Mouse (Mus musculus) kidney, adult 18-20 months (tissue): ENCODE data around the gene Gm21704.
"Not testable (repeated sequence)": the region's sequence is repeated elsewhere in the genome, so short reads cannot be mapped to it uniquely, and the experiment has no call there.

ENCODE experiments used
- DNase-seq: peaks from one replicate; pipeline ENCODE4 v3.0.0; 2021

The Gm21704 gene

DNA sequence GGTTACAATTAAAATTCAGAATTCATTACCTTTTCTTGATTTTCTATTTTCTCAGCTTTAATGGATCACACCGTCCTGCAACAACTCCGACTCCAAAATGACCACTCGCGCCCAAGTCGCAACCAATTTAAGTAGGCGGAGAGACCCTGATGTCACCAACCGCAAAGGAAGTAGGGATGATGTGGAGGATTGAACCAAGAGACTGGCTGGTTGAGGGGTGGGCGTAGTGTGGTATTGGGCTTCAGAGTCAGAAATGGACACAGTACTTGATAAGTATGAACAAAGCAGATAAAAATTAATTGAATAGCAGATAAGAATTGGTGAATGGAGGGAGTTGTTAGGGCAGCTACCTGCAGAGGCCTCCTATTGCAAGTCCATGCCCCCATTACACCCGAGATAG is at the start of gene Gm21704, which contains the start of gene Gm21708:
Gene Gm21704 (minus strand): TSS at position 101 of the 400 bp plus-strand sequence.
Gene Gm21708 (minus strand): TSS at position 101 of the 400 bp plus-strand sequence.
- DNase-seq, result not testable (repeated sequence)

DNA sequence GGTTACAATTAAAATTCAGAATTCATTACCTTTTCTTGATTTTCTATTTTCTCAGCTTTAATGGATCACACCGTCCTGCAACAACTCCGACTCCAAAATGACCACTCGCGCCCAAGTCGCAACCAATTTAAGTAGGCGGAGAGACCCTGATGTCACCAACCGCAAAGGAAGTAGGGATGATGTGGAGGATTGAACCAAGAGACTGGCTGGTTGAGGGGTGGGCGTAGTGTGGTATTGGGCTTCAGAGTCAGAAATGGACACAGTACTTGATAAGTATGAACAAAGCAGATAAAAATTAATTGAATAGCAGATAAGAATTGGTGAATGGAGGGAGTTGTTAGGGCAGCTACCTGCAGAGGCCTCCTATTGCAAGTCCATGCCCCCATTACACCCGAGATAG is 64.7 kb downstream of the Gm21704 start, which contains the start of gene Gm21693:
Gene Gm21693 (minus strand): TSS at position 101 of the 400 bp plus-strand sequence.
- DNase-seq, result not testable (repeated sequence)

DNA sequence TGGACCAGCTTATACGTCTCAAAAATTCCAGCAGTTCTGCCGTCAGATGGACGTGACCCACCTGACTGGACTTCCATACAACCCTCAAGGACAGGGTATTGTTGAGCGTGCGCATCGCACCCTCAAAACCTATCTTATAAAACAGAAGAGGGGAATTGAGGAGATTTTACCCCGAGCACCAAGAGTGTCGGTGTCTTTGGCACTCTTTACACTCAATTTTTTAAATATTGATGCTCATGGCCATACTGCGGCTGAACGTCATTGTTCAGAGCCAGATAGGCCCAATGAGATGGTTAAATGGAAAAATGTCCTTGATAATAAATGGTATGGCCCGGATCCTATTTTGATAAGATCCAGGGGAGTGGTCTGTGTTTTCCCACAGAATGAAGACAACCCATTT is 69.3 kb downstream of the Gm21704 start:
- not testable (repeated sequence) for DNase-seq
